Mouse (Mus musculus) heart, embryonic 12.5 days (tissue): ENCODE results near the gene Pex10. TPM values are rescaled to one million over a fixed set of nuclear protein-coding genes. Genes with fewer than 3 reads are reported as not detected.

Experiments used
- ATAC-seq: fragments of 200-750 bp; cut with Nextera tagmentation; 2 replicates; pipeline ENCODE4 v1.8.0; 2017; ENCODE audit warnings: moderate TSS enrichment, moderate library complexity; ENCODE audit not compliant: insufficient number of reproducible peaks, low FRiP score
- H3K27ac ChIP-seq: fragments of 300-500 bp; sonication (generic); 2 replicates; pipeline ENCODE4 v1.5.1; 2016; ENCODE audit warnings: mild to moderate bottlenecking, moderate library complexity; ENCODE audit not compliant: poor library complexity, severe bottlenecking
- H3K27me3 ChIP-seq: fragments of 300-500 bp; sonication (generic); replicated peaks from 2 replicates; pipeline ENCODE4 v1.6.1; 2016; ENCODE audit warnings: mild to moderate bottlenecking, moderate library complexity
- H3K36me3 ChIP-seq: fragments of 300-500 bp; sonication (generic); 2 replicates; pipeline ENCODE4 v1.6.1; 2016; ENCODE audit warnings: mild to moderate bottlenecking, moderate library complexity
- H3K4me1 ChIP-seq: fragments of 300-500 bp; sonication (generic); replicated peaks from 2 replicates; pipeline ENCODE4 v1.6.1; 2016; ENCODE audit warnings: mild to moderate bottlenecking
- H3K4me2 ChIP-seq: fragments of 300-500 bp; sonication (generic); 2 replicates; pipeline ENCODE4 v1.6.1; 2016; ENCODE audit warnings: mild to moderate bottlenecking, moderate library complexity
- H3K4me3 ChIP-seq: fragments of 300-500 bp; sonication (generic); 2 replicates; pipeline ENCODE4 v1.5.1; 2016; ENCODE audit warnings: mild to moderate bottlenecking
- H3K9ac ChIP-seq: fragments of 300-500 bp; sonication (generic); 2 replicates; pipeline ENCODE4 v1.6.1; 2016; ENCODE audit warnings: mild to moderate bottlenecking, moderate library complexity
- H3K9me3 ChIP-seq: fragments of 300-500 bp; sonication (generic); replicated peaks from 2 replicates; pipeline ENCODE4 v1.6.1; 2016; ENCODE audit warnings: mild to moderate bottlenecking, moderate library complexity
- WGBS: fragments of 180-500 bp; shearing (Covaris S2); methylation state at CpG from one replicate; pipeline ENCODE4 v1.1.7; 2016; 5-methylcytosine and 5-hydroxymethylcytosine counted together
- polyA plus RNA-seq: library from polyadenylated mRNA; unstranded; fragments of >200 nt; fragmentation: Nextera tagmentation; extraction: Ambion mirVana; gene quantifications from 2 replicates; pipeline ENCODE4 v1.2.1, GENCODE M21; 2016

Gene Pex10
- polyA plus RNA-seq, 1 experiment from 2014 or later, result 15.3 TPM

GRCm38 (mm10) chr4:155094565-155094964 lies 27.7 kb downstream of the Pex10 start:
- Histone ChIP-seq H3K4me3 (no peak overlapping the region), H3K4me1 (peaks cover 20% of the 10 kb centered on the region), H3K27me3 (no peaks in the 10 kb centered on the region), H3K36me3 (0 out of 2 replicates have a peak, but pooled peaks cover 9% of the 10 kb centered on the region), H3K27ac (no peak overlapping the region), H3K9me3 (no peaks in the 10 kb centered on the region), H3K4me2 (no peak overlapping the region), H3K9ac (no peak overlapping the region)
- WGBS, result 64% methylated on average over 3 of the region's 3 CpGs
- no peak for ATAC-seq

GRCm38 (mm10) chr4:155095238-155095900 lies 28.6 kb downstream of the Pex10 start:
- H3K4me3 ChIP-seq, result no peak overlapping the region
- no peak overlapping the region for H3K9ac ChIP-seq
- H3K9me3 ChIP-seq, result no peaks in the 10 kb centered on the region
- 37% methylated on average over 8 of the region's 8 CpGs for WGBS
- H3K4me1 ChIP-seq, result peaks cover 20% of the 10 kb centered on the region
- no peak overlapping the region for H3K27ac ChIP-seq
- ATAC-seq, result peak; percentile 40; the same call in 1 of the 2 replicates
- no peaks in the 10 kb centered on the region for H3K27me3 ChIP-seq
- H3K36me3 ChIP-seq, result 0 out of 2 replicates have a peak, but pooled peaks cover 9% of the 10 kb centered on the region
- H3K4me2 ChIP-seq, result no peak overlapping the region

- Histone ChIP-seq H3K4me2 (no peak overlapping the region), H3K36me3 (0 out of 2 replicates have a peak, but pooled peaks cover 7% of the 10 kb centered on the region), H3K27me3 (no peaks in the 10 kb centered on the region), H3K4me1 (peaks cover 20% of the 10 kb centered on the region), H3K9ac (no peak overlapping the region), H3K9me3 (no peaks in the 10 kb centered on the region), H3K27ac (no peak overlapping the region), H3K4me3 (no peak overlapping the region)
- no peak for ATAC-seq
- WGBS, result 86% methylated on average over 8 of the region's 8 CpGs
Measured at GRCm38 (mm10) chr4:155095967-155096366, 29.2 kb downstream of the Pex10 start.

GRCm38 (mm10) chr4:155097452-155097851 lies 30.6 kb downstream of the Pex10 start:
- Histone ChIP-seq H3K4me3 (no peak overlapping the region), H3K9me3 (no peaks in the 10 kb centered on the region), H3K4me2 (no peak overlapping the region), H3K36me3 (0 out of 2 replicates have a peak, but pooled peaks cover 3% of the 10 kb centered on the region), H3K27me3 (no peaks in the 10 kb centered on the region), H3K9ac (no peak overlapping the region), H3K27ac (no peak overlapping the region), H3K4me1 (peaks cover 20% of the 10 kb centered on the region)
- 79% methylated on average over 6 of the region's 6 CpGs for WGBS
- no peak for ATAC-seq

GRCm38 (mm10) chr4:155098572-155098971 lies 31.8 kb downstream of the Pex10 start:
- ATAC-seq, result no peak

GRCm38 (mm10) chr4:155107886-155108285 lies 41.1 kb downstream of the Pex10 start:
- no peak for ATAC-seq
- Histone ChIP-seq H3K9ac (no peak overlapping the region), H3K4me1 (no peaks in the 10 kb centered on the region), H3K27ac (no peak overlapping the region), H3K4me3 (no peak overlapping the region), H3K27me3 (no peaks in the 10 kb centered on the region), H3K36me3 (no peaks in the 10 kb centered on the region), H3K9me3 (no peaks in the 10 kb centered on the region), H3K4me2 (no peak overlapping the region)
- WGBS, result 70% methylated on average over 4 of the region's 4 CpGs

More at GRCm38 (mm10) chr4:155098572-155098971, 31.8 kb downstream of the Pex10 start:
- 50% methylated on average over 4 of the region's 4 CpGs for WGBS
- H3K27me3 ChIP-seq, result no peaks in the 10 kb centered on the region
- H3K9me3 ChIP-seq, result no peaks in the 10 kb centered on the region
- no peak overlapping the region for H3K4me3 ChIP-seq
- no peak overlapping the region for H3K27ac ChIP-seq
- H3K9ac ChIP-seq, result no peak overlapping the region
- no peaks in the 10 kb centered on the region for H3K36me3 ChIP-seq
- H3K4me1 ChIP-seq, result peaks cover 20% of the 10 kb centered on the region
- no peak overlapping the region for H3K4me2 ChIP-seq

GRCm38 (mm10) chr4:155109471-155109870 lies 42.7 kb downstream of the Pex10 start:
- WGBS, result 71% methylated on average over 5 of the region's 5 CpGs
- no peak overlapping the region for H3K27ac ChIP-seq
- no peak overlapping the region for H3K4me2 ChIP-seq
- no peaks in the 10 kb centered on the region for H3K36me3 ChIP-seq
- no peaks in the 10 kb centered on the region for H3K27me3 ChIP-seq
- no peak for ATAC-seq
- H3K9ac ChIP-seq, result no peak overlapping the region
- peaks cover 9% of the 10 kb centered on the region for H3K4me1 ChIP-seq
- H3K4me3 ChIP-seq, result no peak overlapping the region
- H3K9me3 ChIP-seq, result no peaks in the 10 kb centered on the region

GRCm38 (mm10) chr4:155113766-155114410 lies 47.1 kb downstream of the Pex10 start:
- Histone ChIP-seq H3K4me1 (peaks cover 15% of the 10 kb centered on the region), H3K4me2 (no peak overlapping the region), H3K9me3 (peaks cover 14% of the 10 kb centered on the region), H3K4me3 (no peak overlapping the region), H3K27me3 (no peaks in the 10 kb centered on the region), H3K27ac (no peak overlapping the region), H3K36me3 (peaks cover 8% of the 10 kb centered on the region; the same call in 1 of the 2 replicates), H3K9ac (no peak overlapping the region)
- WGBS, result 66% methylated on average over 8 of the region's 8 CpGs
- no peak for ATAC-seq

GRCm38 (mm10) chr4:155116607-155117006 lies 49.8 kb downstream of the Pex10 start:
- H3K4me1 ChIP-seq, result peaks cover 31% of the 10 kb centered on the region
- no peaks in the 10 kb centered on the region for H3K27me3 ChIP-seq
- 74% methylated on average over 4 of the region's 4 CpGs for WGBS
- peaks cover 8% of the 10 kb centered on the region; the same call in 1 of the 2 replicates for H3K36me3 ChIP-seq
- peaks cover 14% of the 10 kb centered on the region for H3K9me3 ChIP-seq
- H3K27ac ChIP-seq, result no peak overlapping the region
- H3K4me3 ChIP-seq, result no peak overlapping the region
- H3K9ac ChIP-seq, result no peak overlapping the region
- no peak overlapping the region for H3K4me2 ChIP-seq
- no peak for ATAC-seq

GRCm38 (mm10) chr4:155117396-155117978 lies 50.7 kb downstream of the Pex10 start:
- Histone ChIP-seq H3K9me3 (peaks cover 14% of the 10 kb centered on the region), H3K27ac (no peak overlapping the region), H3K9ac (no peak overlapping the region), H3K27me3 (no peaks in the 10 kb centered on the region), H3K4me2 (no peak overlapping the region), H3K36me3 (peaks cover 8% of the 10 kb centered on the region; the same call in 1 of the 2 replicates), H3K4me3 (no peak overlapping the region), H3K4me1 (peaks cover 38% of the 10 kb centered on the region)
- WGBS, result 73% methylated on average over 6 of the region's 6 CpGs
- peak; percentile 29; the same call in 1 of the 2 replicates for ATAC-seq

- peaks cover 8% of the 10 kb centered on the region; the same call in 1 of the 2 replicates for H3K36me3 ChIP-seq
- peaks cover 14% of the 10 kb centered on the region for H3K9me3 ChIP-seq
- peaks cover 45% of the 10 kb centered on the region for H3K4me1 ChIP-seq
- WGBS, result 95% methylated on average over 10 of the region's 10 CpGs
- H3K4me3 ChIP-seq, result no peak overlapping the region
- no peak overlapping the region for H3K9ac ChIP-seq
- no peak overlapping the region for H3K27ac ChIP-seq
- H3K27me3 ChIP-seq, result no peaks in the 10 kb centered on the region
- ATAC-seq, result no peak
- H3K4me2 ChIP-seq, result no peak overlapping the region
Measured at GRCm38 (mm10) chr4:155118278-155118677, 51.5 kb downstream of the Pex10 start.
